Mouse (Mus musculus): ENCODE results near the gene Hs6st2. TPM values are rescaled to one million over a fixed set of nuclear protein-coding genes. Genes with fewer than 3 reads are reported as not detected.

Hs6st2 gene
- polyA plus RNA-seq, 1 experiment from 2014 or later = 7.7 TPM

DNA sequence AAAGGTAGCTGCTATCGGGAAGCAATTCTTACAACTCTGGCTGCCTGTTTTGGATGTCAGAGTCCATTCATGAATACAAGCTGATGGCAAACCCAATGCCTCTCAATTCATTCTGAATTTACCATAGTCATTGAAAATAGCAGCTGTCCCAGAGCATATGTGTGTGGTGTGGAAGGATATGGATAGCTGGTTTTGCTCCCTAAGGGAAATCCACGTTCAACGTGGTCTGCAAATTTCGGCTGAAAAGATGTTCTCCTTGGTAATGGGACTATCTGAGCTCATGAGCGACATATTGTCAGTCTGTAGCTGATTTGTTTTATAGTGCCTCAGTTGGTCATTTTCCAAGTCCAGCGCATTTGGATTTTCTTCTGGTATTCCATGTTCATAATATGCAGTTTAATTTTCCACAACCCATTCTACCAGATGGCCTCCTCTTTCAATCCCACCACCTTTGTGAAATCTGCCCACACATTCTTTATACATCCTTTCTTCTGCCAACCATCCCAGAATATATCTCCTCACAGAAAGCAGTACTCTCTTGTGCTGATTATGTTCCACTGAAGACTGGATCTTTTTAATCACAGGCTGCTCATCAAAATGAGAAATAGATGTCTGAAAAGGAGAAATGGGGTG is 75.3 kb downstream of the Hs6st2 start:
- Histone ChIP-seq H3K36me3 (ENCODE audit: control insufficient read depth, insufficient read depth) (no peaks in the 10 kb centered on the region), H3K4me2 (ENCODE audit: low read depth, low read length) (no peak overlapping the region), H3K4me1 (ENCODE audit: control insufficient read depth, insufficient read depth, low read length) (no peaks in the 10 kb centered on the region), H3K27me3 (ENCODE audit: control insufficient read depth, insufficient read depth, low read length) (no peaks in the 10 kb centered on the region), H3K9ac (ENCODE audit: low read length) (no peak overlapping the region), H3K4me3 (ENCODE audit: low read length) (no peak overlapping the region), H3K27ac (ENCODE audit: low read length) (no peak overlapping the region), H3K9me3 (replicated peaks; ENCODE audit: control insufficient read depth, low read length) (no peaks in the 10 kb centered on the region)
- no peak for ATAC-seq (replicated peaks; ENCODE audit: extremely low read depth, insufficient read depth, low FRiP score)
- WGBS = 75% methylated on average over 6 of the region's 6 CpGs

DNA sequence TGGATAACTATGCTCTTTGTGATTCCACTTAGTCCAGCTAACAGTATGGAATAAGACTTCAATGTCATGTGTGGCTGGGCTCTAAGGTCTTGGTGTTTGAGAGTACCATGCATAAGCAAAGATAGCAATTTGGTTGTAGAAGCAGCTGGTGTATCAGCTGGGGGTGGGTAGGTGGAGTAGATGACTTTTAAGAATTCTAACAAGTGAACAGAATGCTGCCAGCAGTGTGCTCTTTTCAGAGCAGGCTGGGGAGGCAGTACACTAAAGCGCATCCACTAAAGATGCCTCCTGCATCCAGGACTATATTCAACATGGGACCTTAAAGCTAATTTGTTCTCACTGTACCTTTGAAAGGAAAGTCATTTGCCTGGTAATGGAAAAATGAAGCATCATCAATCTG is 88.9 kb downstream of the Hs6st2 start:
- WGBS = 100% methylated on average over 1 of the region's 1 CpGs
- Histone ChIP-seq H3K4me3 (ENCODE audit: low read length) (no peak overlapping the region), H3K36me3 (ENCODE audit: control insufficient read depth, insufficient read depth) (no peaks in the 10 kb centered on the region), H3K27ac (ENCODE audit: low read length) (no peak overlapping the region), H3K9ac (ENCODE audit: low read length) (no peak overlapping the region), H3K4me2 (ENCODE audit: low read depth, low read length) (no peak overlapping the region), H3K4me1 (ENCODE audit: control insufficient read depth, insufficient read depth, low read length) (no peaks in the 10 kb centered on the region), H3K9me3 (replicated peaks; ENCODE audit: control insufficient read depth, low read length) (no peaks in the 10 kb centered on the region), H3K27me3 (ENCODE audit: control insufficient read depth, insufficient read depth, low read length) (no peaks in the 10 kb centered on the region)
- no peak for ATAC-seq (replicated peaks; ENCODE audit: extremely low read depth, insufficient read depth, low FRiP score)

DNA sequence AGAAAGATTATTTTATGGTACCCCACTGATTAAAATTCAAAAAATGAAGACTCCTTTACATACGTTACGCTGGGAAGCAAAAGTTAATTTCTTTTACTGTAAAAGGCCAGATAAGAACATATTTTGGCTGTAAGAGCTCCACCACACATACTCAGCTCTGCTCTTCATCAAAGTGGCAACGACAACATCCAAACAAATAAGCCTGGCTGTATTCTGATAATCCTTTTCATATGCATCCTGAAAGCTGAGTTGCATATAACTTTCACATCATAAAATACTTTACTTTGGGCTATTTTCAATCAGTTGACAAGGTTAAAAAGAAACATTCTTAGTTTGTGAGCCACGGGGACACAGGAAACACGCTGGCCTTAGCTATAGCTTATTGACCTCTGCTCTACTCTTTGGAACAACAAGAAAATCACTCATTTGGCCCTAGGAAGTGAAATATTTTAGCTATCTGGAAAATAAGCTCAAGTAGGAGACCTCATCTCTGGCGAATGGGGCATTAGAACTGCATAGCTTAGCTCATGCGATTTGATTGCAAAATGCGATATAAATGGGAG is 91.1 kb downstream of the Hs6st2 start:
- no peaks in the 10 kb centered on the region for H3K4me1 ChIP-seq (ENCODE audit: control insufficient read depth, insufficient read depth, low read length)
- no peak overlapping the region for H3K4me2 ChIP-seq (ENCODE audit: low read depth, low read length)
- H3K4me3 ChIP-seq (ENCODE audit: low read length) = no peak overlapping the region
- 73% methylated on average over 8 of the region's 8 CpGs for WGBS
- no peaks in the 10 kb centered on the region for H3K36me3 ChIP-seq (ENCODE audit: control insufficient read depth, insufficient read depth)
- H3K9ac ChIP-seq (ENCODE audit: low read length) = no peak overlapping the region
- no peak overlapping the region for H3K27ac ChIP-seq (ENCODE audit: low read length)
- no peak for ATAC-seq (replicated peaks; ENCODE audit: extremely low read depth, insufficient read depth, low FRiP score)
- H3K27me3 ChIP-seq (ENCODE audit: control insufficient read depth, insufficient read depth, low read length) = no peaks in the 10 kb centered on the region
- no peaks in the 10 kb centered on the region for H3K9me3 ChIP-seq (replicated peaks; ENCODE audit: control insufficient read depth, low read length)

DNA sequence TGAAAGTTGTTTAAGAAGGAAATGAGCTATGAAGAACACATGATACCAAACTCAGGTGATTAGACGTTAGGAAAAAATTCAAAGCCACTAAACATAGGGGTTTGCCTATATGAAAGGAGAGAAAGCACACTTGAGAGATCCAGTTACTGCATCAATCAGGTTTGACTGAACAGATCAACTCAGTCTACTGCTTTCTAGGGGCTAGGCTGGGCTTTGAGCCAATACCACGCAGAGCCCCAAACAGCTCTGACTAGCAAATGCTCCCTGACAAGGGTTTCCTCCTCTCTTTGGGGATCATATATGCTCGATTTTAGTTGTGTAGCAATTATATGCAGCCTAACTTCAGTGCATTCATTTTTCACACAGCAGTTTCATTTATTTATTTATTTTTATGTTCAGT is 96.2 kb downstream of the Hs6st2 start:
- no peak for ATAC-seq (replicated peaks; ENCODE audit: extremely low read depth, insufficient read depth, low FRiP score)
- Histone ChIP-seq H3K9ac (ENCODE audit: low read length) (no peak overlapping the region), H3K27me3 (ENCODE audit: control insufficient read depth, insufficient read depth, low read length) (no peaks in the 10 kb centered on the region), H3K4me1 (ENCODE audit: control insufficient read depth, insufficient read depth, low read length) (0 out of 2 replicates have a peak, but pooled peaks cover 2% of the 10 kb centered on the region), H3K4me2 (ENCODE audit: low read depth, low read length) (no peak overlapping the region), H3K36me3 (ENCODE audit: control insufficient read depth, insufficient read depth) (no peaks in the 10 kb centered on the region), H3K4me3 (ENCODE audit: low read length) (no peak overlapping the region), H3K27ac (ENCODE audit: low read length) (no peak overlapping the region), H3K9me3 (replicated peaks; ENCODE audit: control insufficient read depth, low read length) (no peaks in the 10 kb centered on the region)
- 58% methylated on average over 3 of the region's 3 CpGs for WGBS

DNA sequence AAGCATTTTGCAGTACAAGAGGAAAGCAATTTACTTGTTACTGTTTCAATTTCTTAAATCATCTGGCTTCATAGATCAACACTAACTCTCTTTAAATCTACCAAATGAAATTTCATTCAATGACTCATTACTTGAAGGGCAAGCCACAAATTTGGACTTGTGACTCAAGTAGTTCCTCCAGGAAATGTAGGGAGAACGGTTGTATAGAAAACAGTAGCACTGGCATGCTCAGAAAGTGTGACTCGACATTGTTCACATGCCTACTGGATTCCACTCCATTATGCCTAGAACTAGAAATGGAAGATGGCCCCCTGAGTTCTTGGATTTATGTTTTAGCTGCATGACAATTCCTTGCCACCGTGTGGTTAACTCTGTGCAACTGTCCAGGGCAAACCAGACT is 100.0 kb downstream of the Hs6st2 start:
- 28% methylated on average over 3 of the region's 3 CpGs for WGBS
- no peak overlapping the region for H3K27ac ChIP-seq (ENCODE audit: low read length)
- no peaks in the 10 kb centered on the region for H3K9me3 ChIP-seq (replicated peaks; ENCODE audit: control insufficient read depth, low read length)
- no peak overlapping the region for H3K4me2 ChIP-seq (ENCODE audit: low read depth, low read length)
- no peaks in the 10 kb centered on the region for H3K36me3 ChIP-seq (ENCODE audit: control insufficient read depth, insufficient read depth)
- H3K4me1 ChIP-seq (ENCODE audit: control insufficient read depth, insufficient read depth, low read length) = 0 out of 2 replicates have a peak, but pooled peaks cover 2% of the 10 kb centered on the region
- no peak overlapping the region for H3K4me3 ChIP-seq (ENCODE audit: low read length)
- no peaks in the 10 kb centered on the region for H3K27me3 ChIP-seq (ENCODE audit: control insufficient read depth, insufficient read depth, low read length)
- no peak for ATAC-seq (replicated peaks; ENCODE audit: extremely low read depth, insufficient read depth, low FRiP score)
- H3K9ac ChIP-seq (ENCODE audit: low read length) = no peak overlapping the region

DNA sequence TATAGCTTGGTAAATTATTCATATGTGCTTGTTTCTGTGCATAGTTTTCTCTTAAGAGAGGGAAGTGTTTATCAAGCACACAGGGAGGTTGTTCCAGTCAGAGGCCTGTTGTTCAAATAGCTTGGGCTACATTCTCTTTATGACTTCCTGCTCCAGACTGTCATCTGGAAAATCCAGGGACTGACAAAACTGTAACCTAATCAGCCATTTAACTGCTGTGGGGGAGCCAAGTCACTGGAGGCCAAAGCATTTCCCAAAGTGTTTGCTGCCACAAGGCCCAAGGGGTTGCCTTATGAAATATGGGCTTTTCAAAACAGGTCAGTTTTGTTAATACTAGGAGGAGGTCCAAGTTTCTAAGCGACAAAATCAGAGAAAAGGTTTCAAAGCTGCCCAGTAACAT is 119.8 kb downstream of the Hs6st2 start:
- 56% methylated on average over 1 of the region's 1 CpGs for WGBS
- H3K9me3 ChIP-seq (replicated peaks; ENCODE audit: control insufficient read depth, low read length) = no peaks in the 10 kb centered on the region
- H3K4me3 ChIP-seq (ENCODE audit: low read length) = no peak overlapping the region
- no peaks in the 10 kb centered on the region for H3K36me3 ChIP-seq (ENCODE audit: control insufficient read depth, insufficient read depth)
- H3K27me3 ChIP-seq (ENCODE audit: control insufficient read depth, insufficient read depth, low read length) = no peaks in the 10 kb centered on the region
- no peak overlapping the region for H3K27ac ChIP-seq (ENCODE audit: low read length)
- no peak overlapping the region for H3K4me2 ChIP-seq (ENCODE audit: low read depth, low read length)
- no peaks in the 10 kb centered on the region for H3K4me1 ChIP-seq (ENCODE audit: control insufficient read depth, insufficient read depth, low read length)
- no peak for ATAC-seq (replicated peaks; ENCODE audit: extremely low read depth, insufficient read depth, low FRiP score)
- H3K9ac ChIP-seq (ENCODE audit: low read length) = no peak overlapping the region

DNA sequence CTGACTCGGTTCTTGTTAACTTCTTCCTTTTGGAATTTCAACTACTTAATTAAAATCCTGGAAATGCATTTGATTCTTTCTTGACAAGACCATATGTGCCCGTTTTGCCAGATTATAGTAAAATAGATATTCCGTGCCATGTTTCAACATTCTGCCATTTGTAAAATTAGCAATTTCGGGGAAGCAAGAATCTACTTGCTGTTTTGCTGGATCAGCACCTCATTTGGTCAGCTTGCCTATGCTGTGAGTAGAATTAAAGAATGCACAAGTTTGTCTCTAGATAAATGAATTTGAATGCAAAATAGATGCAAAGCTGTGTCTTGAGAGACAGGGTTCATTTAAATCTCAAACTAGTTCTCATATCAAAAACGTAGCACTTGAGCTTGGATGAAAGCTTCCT is 142.0 kb downstream of the Hs6st2 start:
- H3K36me3 ChIP-seq (ENCODE audit: control insufficient read depth, insufficient read depth) = no peaks in the 10 kb centered on the region
- H3K4me2 ChIP-seq (ENCODE audit: low read depth, low read length) = no peak overlapping the region
- 78% methylated on average over 5 of the region's 5 CpGs for WGBS
- ATAC-seq (replicated peaks; ENCODE audit: extremely low read depth, insufficient read depth, low FRiP score) = no peak
- no peak overlapping the region for H3K4me3 ChIP-seq (ENCODE audit: low read length)
- H3K27me3 ChIP-seq (ENCODE audit: control insufficient read depth, insufficient read depth, low read length) = no peaks in the 10 kb centered on the region
- H3K27ac ChIP-seq (ENCODE audit: low read length) = no peak overlapping the region
- H3K4me1 ChIP-seq (ENCODE audit: control insufficient read depth, insufficient read depth, low read length) = no peaks in the 10 kb centered on the region
- no peaks in the 10 kb centered on the region for H3K9me3 ChIP-seq (replicated peaks; ENCODE audit: control insufficient read depth, low read length)
- no peak overlapping the region for H3K9ac ChIP-seq (ENCODE audit: low read length)

DNA sequence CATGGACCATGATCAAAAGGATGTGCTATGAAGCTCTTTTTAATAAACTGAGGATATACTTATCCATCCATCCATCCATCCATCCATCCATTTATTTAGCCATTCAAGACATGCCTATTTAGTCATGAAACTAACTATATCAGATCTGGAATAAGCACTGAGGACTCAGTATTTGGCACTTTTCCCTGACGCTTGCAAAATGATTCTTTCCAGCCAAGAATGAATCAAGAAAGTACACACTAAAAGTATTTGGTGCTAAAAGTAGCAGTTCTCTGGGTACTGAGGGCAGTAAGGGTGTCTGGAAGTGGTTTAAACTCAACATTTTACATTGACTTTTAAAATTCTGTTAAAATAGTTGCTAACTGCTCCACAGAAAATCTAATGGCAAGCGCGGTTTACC is 144.6 kb downstream of the Hs6st2 start:
- Histone ChIP-seq H3K4me3 (ENCODE audit: low read length) (no peak overlapping the region), H3K4me1 (ENCODE audit: control insufficient read depth, insufficient read depth, low read length) (no peaks in the 10 kb centered on the region), H3K27me3 (ENCODE audit: control insufficient read depth, insufficient read depth, low read length) (no peaks in the 10 kb centered on the region), H3K9ac (ENCODE audit: low read length) (no peak overlapping the region), H3K27ac (ENCODE audit: low read length) (no peak overlapping the region), H3K36me3 (ENCODE audit: control insufficient read depth, insufficient read depth) (no peaks in the 10 kb centered on the region), H3K9me3 (replicated peaks; ENCODE audit: control insufficient read depth, low read length) (no peaks in the 10 kb centered on the region), H3K4me2 (ENCODE audit: low read depth, low read length) (no peak overlapping the region)
- WGBS = 82% methylated on average over 3 of the region's 3 CpGs
- ATAC-seq (replicated peaks; ENCODE audit: extremely low read depth, insufficient read depth, low FRiP score) = no peak

DNA sequence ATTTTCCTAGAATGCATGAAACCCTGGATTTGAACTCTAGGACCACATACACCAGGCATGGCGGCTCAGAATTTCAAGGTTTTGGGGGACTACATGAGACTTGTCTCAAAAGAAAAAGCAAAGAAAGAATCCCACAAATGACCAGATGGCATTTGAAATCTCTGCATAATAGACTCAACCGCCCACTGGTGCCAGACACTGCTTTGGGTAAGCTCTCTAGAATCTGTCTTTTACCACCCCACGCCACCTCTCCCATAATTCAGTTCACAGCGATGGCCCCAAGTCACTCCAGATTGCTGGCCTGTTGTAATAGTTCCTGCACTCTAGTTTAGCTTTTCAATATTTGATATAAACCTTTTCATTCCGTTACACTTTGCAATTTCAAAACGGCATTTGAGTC is 146.4 kb downstream of the Hs6st2 start:
- Histone ChIP-seq H3K9me3 (replicated peaks; ENCODE audit: control insufficient read depth, low read length) (no peaks in the 10 kb centered on the region), H3K9ac (ENCODE audit: low read length) (no peak overlapping the region), H3K4me1 (ENCODE audit: control insufficient read depth, insufficient read depth, low read length) (no peaks in the 10 kb centered on the region), H3K4me2 (ENCODE audit: low read depth, low read length) (no peak overlapping the region), H3K36me3 (ENCODE audit: control insufficient read depth, insufficient read depth) (no peaks in the 10 kb centered on the region), H3K27ac (ENCODE audit: low read length) (no peak overlapping the region), H3K4me3 (ENCODE audit: low read length) (no peak overlapping the region), H3K27me3 (ENCODE audit: control insufficient read depth, insufficient read depth, low read length) (no peaks in the 10 kb centered on the region)
- WGBS = 85% methylated on average over 6 of the region's 6 CpGs
- ATAC-seq (replicated peaks; ENCODE audit: extremely low read depth, insufficient read depth, low FRiP score) = no peak
